Mouse (Mus musculus) embryonic fibroblast, embryonic 13.5 days (primary cell): Measurements from ENCODE around the gene Ppp1r15a. TPM values are rescaled to one million over a fixed set of nuclear protein-coding genes. Genes with fewer than 3 reads are reported as not detected.

ENCODE experiments used
- H3K27ac ChIP-seq: 2 replicates; pipeline ENCODE4 v1.5.1; 2012; ENCODE audit warnings: low read length, control low read depth, inconsistent platforms; ENCODE audit not compliant: insufficient read depth
- H3K4me1 ChIP-seq: 2 replicates; pipeline ENCODE4 v1.6.1; 2011; ENCODE audit warnings: low read length; ENCODE audit not compliant: control insufficient read depth, insufficient read depth
- H3K4me3 ChIP-seq: 2 replicates; pipeline ENCODE4 v1.5.1; 2011; ENCODE audit warnings: mild to moderate bottlenecking, control low read depth, low read length; ENCODE audit not compliant: insufficient read depth
- CTCF ChIP-seq: IDR thresholded peaks from 2 replicates; pipeline ENCODE4 v1.5.1; 2011; ENCODE audit warnings: mild to moderate bottlenecking, control low read depth, low read length, moderate library complexity, borderline replicate concordance; ENCODE audit not compliant: insufficient read depth
- POLR2A ChIP-seq: IDR thresholded peaks from 2 replicates; pipeline ENCODE4 v1.6.1; 2011; ENCODE audit warnings: low read depth, mild to moderate bottlenecking, control low read depth, low read length, moderate library complexity
- polyA plus RNA-seq: library from polyadenylated mRNA; stranded (reverse); fragments of >200 nt; gene quantifications from 2 replicates; pipeline ENCODE4 v1.2.4, GENCODE M21; 2011; ENCODE audit warnings: low read depth; ENCODE audit not compliant: missing spikeins, insufficient read length

Ppp1r15a gene
- polyA plus RNA-seq, result 31.7 and 35.9 TPM in 2 replicates

GRCm38 (mm10) chr7:45525809-45526473 lies at the start of gene Ppp1r15a, which contains the start of gene Plekha4:
TSS of gene Ppp1r15a (minus strand) at chr7:45526268.
TSS of gene Plekha4 (plus strand) at chr7:45526330.
- Histone ChIP-seq H3K4me1 (peaks cover 3% of the 10 kb centered on the region; the same call in 1 of the 2 replicates), H3K27ac (peak within 1 kb of the TSS; percentile 94), H3K4me3 (peak within 1 kb of the TSS; percentile 94)
- TF ChIP-seq POLR2A (peak; percentile 99), CTCF (no peak)

- TF ChIP-seq CTCF (no peak), POLR2A (no peak)
- no peak overlapping the region for H3K4me3 ChIP-seq
- no peak overlapping the region for H3K27ac ChIP-seq
- H3K4me1 ChIP-seq, result no peaks in the 10 kb centered on the region
These were observed 48.7 kb upstream of the Ppp1r15a start for GRCm38 (mm10) chr7:45574472-45575379.

DNA sequence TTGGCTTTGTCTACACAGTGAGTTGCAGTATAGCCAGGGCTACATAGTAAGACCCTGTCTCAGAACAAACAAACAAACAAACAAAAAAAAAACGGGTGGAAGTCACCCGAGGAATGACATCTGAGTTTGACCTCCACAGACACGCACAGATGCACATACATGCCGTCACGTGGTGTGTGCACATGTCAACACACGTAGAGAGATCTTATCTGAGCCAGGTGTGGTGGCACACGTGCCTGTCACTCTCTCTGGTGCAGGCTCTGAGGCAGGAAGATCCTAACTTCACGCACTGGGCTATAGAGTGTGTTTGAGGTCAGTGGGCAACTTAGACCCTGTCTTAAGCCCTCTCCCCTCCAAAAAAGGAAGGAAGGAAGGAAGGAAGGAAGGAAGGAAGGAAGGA lies 47.9 kb upstream of the Ppp1r15a start:
- no peaks in the 10 kb centered on the region for H3K4me1 ChIP-seq
- no peak overlapping the region for H3K4me3 ChIP-seq
- H3K27ac ChIP-seq, result no peak overlapping the region
- TF ChIP-seq POLR2A, result no peak
- no peak for TF ChIP-seq CTCF

GRCm38 (mm10) chr7:45571966-45572365 lies 45.9 kb upstream of the Ppp1r15a start:
- H3K27ac ChIP-seq, result no peak overlapping the region
- no peak overlapping the region for H3K4me3 ChIP-seq
- TF ChIP-seq CTCF, result no peak
- no peak for TF ChIP-seq POLR2A
- H3K4me1 ChIP-seq, result no peaks in the 10 kb centered on the region; the same call in 1 of the 2 replicates

- peak; percentile 77 for TF ChIP-seq POLR2A
- no peak for TF ChIP-seq CTCF
- H3K4me3 ChIP-seq, result peak within 1 kb of the TSS; percentile 67
- H3K4me1 ChIP-seq, result no peaks in the 10 kb centered on the region; the same call in 1 of the 2 replicates
- peak within 1 kb of the TSS; percentile 2; the same call in 1 of the 2 replicates for H3K27ac ChIP-seq
These were observed 44.2 kb upstream of the Ppp1r15a start, which contains the start of gene Bcat2 for GRCm38 (mm10) chr7:45570103-45570741. TSS of gene Bcat2 (plus strand) at chr7:45570153.

GRCm38 (mm10) chr7:45568601-45569473 lies 42.8 kb upstream of the Ppp1r15a start:
- Histone ChIP-seq H3K27ac (no peak overlapping the region), H3K4me3 (no peak overlapping the region)
- TF ChIP-seq CTCF (no peak), POLR2A (no peak)

DNA sequence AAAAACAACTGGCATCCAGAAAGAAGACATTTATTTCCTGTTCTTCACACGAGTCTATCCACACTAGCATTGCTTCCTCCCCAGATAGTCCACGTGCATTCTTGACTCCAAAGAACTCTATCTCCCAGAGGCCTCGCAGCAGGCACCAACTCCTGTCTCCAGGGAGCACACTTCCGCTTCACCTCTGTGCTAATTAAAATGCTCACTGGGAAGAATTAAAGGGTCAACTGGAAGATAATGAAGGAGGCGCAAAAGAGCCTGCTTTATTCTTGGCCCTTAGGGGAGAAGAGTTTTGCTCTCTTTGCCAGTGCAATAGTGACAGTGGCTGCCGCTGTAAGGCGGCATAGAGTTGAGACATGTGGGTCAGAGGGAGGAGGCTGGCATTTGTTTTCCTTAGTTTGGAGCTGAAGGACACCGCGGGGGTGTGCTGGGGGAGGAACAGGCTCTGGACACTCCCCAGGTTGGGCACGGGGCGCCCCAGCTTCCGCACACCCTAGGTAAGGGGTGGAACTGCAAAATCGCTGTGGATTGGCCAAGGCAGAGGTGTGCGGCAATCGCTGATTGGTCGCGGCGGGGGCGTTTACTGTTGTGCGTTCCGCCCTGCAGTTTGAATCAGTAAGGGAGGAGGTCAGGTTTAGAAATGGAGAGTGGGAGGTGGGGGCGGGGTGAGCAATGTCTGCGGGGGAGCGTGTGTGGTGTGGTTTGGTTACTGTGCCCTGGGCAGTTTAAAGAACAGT lies 41.9 kb upstream of the Ppp1r15a start:
- Histone ChIP-seq H3K27ac (peak overlapping the region; percentile 21; the same call in 1 of the 2 replicates), H3K4me3 (peak overlapping the region; percentile 27), H3K4me1 (no peaks in the 10 kb centered on the region; the same call in 1 of the 2 replicates)
- no peak; the same call in none of the 2 replicates for TF ChIP-seq POLR2A

More at GRCm38 (mm10) chr7:45568601-45569473, 42.8 kb upstream of the Ppp1r15a start:
- H3K4me1 ChIP-seq, result no peaks in the 10 kb centered on the region; the same call in 1 of the 2 replicates

DNA sequence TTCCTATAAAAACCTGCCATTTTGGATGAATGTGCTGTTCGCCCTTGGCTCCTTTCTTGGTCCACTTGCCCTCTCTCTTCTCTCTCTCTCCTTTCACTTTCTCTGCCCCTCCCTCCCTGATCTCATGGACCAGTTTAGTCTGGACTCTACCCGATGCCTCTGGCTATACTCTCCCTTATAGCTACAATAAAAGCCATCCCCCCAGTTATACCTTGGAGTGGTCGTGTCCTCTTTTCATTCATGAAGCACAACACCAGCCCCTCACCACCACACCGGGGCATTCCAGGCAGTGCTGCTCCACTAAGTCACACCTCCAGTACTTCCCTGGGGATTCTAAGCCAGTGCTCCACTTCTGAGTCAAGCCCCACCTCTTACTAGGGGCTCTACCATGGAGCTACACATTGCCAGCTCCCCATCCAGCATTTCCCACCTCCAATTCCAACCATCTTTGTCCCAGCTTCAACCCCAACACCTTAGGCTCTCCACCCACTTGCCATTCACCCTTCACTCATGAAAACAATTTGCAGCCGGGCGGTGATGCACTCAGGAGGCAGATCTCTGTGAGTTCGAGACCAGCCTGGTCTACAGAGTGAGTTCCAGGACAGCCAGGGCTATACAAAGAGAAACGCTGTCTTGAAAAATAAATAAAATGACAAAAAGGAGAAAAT lies 41.2 kb upstream of the Ppp1r15a start:
- no peaks in the 10 kb centered on the region; the same call in 1 of the 2 replicates for H3K4me1 ChIP-seq
- TF ChIP-seq POLR2A (no peak), CTCF (no peak)
- H3K4me3 ChIP-seq, result no peak overlapping the region
- H3K27ac ChIP-seq, result no peak overlapping the region
